Mouse (Mus musculus) fat pad, adult 2 months (tissue): Measurements from ENCODE around the gene Olfr297.

Experiments used
- DNase-seq: peaks from one replicate; pipeline ENCODE4 v3.0.0-alpha.2; 2011; ENCODE audit warnings: low read depth, low spot score; ENCODE audit errors: extremely low read depth

Olfr297 gene

DNA sequence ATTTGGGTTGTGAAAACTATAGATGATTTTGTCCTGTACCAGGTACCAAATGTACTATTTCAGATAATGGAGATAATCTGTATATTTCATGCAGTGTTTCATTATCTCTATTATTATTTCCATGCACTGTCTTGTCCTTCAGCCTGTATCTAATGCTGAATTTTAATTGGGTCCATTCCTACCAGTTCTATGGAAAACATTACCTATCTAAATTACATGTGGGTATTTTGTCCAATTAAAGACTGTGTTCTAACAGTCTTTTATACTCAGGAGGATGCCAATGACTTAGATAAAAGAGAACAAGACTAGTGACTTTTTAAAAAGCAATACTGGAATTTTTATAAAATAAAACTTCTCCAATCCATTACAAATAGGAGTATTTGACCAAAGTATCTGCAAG, at the start of gene Olfr297:
Olfr297 (plus strand) TSS at position 301 of the 400 bp plus-strand sequence.
- DNase-seq, result no peak

- no peak for DNase-seq
These were observed 27.4 kb upstream of the Olfr297 start, which contains the start of gene Olfr298 for GRCm38 (mm10) chr7:86492384-86492783. TSS of gene Olfr298 (minus strand) at chr7:86492484.
